8 mouse cellular contexts compared by ENCODE assay signal in genomic region chr11:44892814-44893521, GRCm38 (mm10).
A peak's percentile ranks its signal among the peaks of the same experiment; 100 is the strongest.
DNase-seq lines count a peak whose midpoint lies in the region; ATAC-seq and TF ChIP-seq lines count a peak whose summit lies in the region.

No protein-coding gene starts in this region.

- no peaks in the 10 kb centered on the region; the same call in 1 of the 2 replicates for H3K4me1 ChIP-seq in lung, adult 2 months (ENCODE audit: control insufficient read depth, insufficient read depth, low read length)
- H3K4me1 ChIP-seq in liver, embryonic 12.5 days, result peaks cover 24% of the 10 kb centered on the region

- no peak overlapping the region for H3K4me3 ChIP-seq in lung, adult 2 months (replicated peaks; ENCODE audit: extremely low read depth, low read depth, low read length)
- peak overlapping the region; percentile 22 for H3K4me3 ChIP-seq in liver, embryonic 12.5 days

- no peaks in the 10 kb centered on the region for H3K27me3 ChIP-seq in liver, embryonic 12.5 days (replicated peaks)

- DNase-seq in lung, adult 18-20 months, result peak; percentile 13 to 15
- DNase-seq in lung, adult 2 months, result no peak
- peak; percentile 9 to 21 for DNase-seq in heart, postnatal 14 days
- DNase-seq in naive thymus-derived CD4-positive, alpha-beta T cell, adult 2 months (ENCODE audit: low read depth), result peak; percentile 77
- peak; percentile 83 for DNase-seq in thymus, postnatal 25 days
- no peak for DNase-seq in urinary bladder, postnatal 14 days (ENCODE audit: low spot score)
- no peak for DNase-seq in right cerebral cortex, postnatal 4 days

- no peak for TF ChIP-seq POLR2A in lung, adult 2 months (IDR thresholded peaks at IDR 0.05; ENCODE audit: borderline replicate concordance, extremely low read depth, low read depth, low read length)

- intact Hi-C loops in heart, postnatal 14 days (cut with DNase I), result no loop called here

- 38% methylated on average over 18 of the region's 18 CpGs for WGBS in lung, adult 2 months
- 19% methylated on average over 18 of the region's 18 CpGs for WGBS in liver, embryonic 12.5 days (ENCODE audit: insufficient replicate concordance)

- H3K9ac ChIP-seq in liver, embryonic 12.5 days, result no peak overlapping the region

- H3K9me3 ChIP-seq in liver, embryonic 12.5 days (replicated peaks), result no peaks in the 10 kb centered on the region

- no peaks in the 10 kb centered on the region for H3K36me3 ChIP-seq in liver, embryonic 12.5 days

- H3K27ac ChIP-seq in liver, embryonic 12.5 days, result 0 out of 2 replicates have a peak overlapping the region, but pooled peaks have one; percentile 2

- H3K4me2 ChIP-seq in liver, embryonic 12.5 days, result peak overlapping the region; percentile 54

- no peak for TF ChIP-seq CTCF in lung, adult 2 months (IDR thresholded peaks at IDR 0.05; ENCODE audit: insufficient read depth, low read length)

- ATAC-seq in liver, embryonic 12.5 days, result peak; percentile 54

Comparison
In these comparisons a context has a peak if more than half of its experiments do, and no peak if none do; other contexts are left out.
1. DNase-seq: peak in lung, adult 18-20 months (2 of 2), heart, postnatal 14 days (2 of 2), naive thymus-derived CD4-positive, alpha-beta T cell, adult 2 months (single experiment) and thymus, postnatal 25 days (single experiment); none in lung, adult 2 months (single experiment), urinary bladder, postnatal 14 days (single experiment) and right cerebral cortex, postnatal 4 days (single experiment).